Mouse (Mus musculus) olfactory bulb, adult 2 months (tissue): ENCODE measurements around the gene Ndufs6. TPM values are rescaled to one million over a fixed set of nuclear protein-coding genes. Genes with fewer than 3 reads are reported as not detected.

ENCODE experiments used
- H3K27ac ChIP-seq: fragments of 200-500 bp; 2 replicates; pipeline ENCODE4 v1.5.1; 2012; ENCODE audit warnings: low read depth, low read length; ENCODE audit not compliant: insufficient read depth
- H3K4me1 ChIP-seq: fragments of 200-500 bp; 2 replicates; pipeline ENCODE4 v1.6.1; 2012; ENCODE audit warnings: low read length; ENCODE audit not compliant: control insufficient read depth, insufficient read depth
- H3K4me3 ChIP-seq: fragments of 200-500 bp; 2 replicates; pipeline ENCODE4 v1.5.1; 2012; ENCODE audit warnings: mild to moderate bottlenecking, low read depth, low read length, moderate library complexity; ENCODE audit not compliant: insufficient read depth
- CTCF ChIP-seq: fragments of 200-500 bp; IDR thresholded peaks from 2 replicates; pipeline ENCODE4 v1.5.1; 2012; ENCODE audit warnings: low read depth, mild to moderate bottlenecking, low read length, moderate library complexity; ENCODE audit not compliant: insufficient read depth
- POLR2A ChIP-seq: fragments of 200-500 bp; IDR thresholded peaks from 2 replicates; pipeline ENCODE4 v1.6.1; 2012; ENCODE audit warnings: mild to moderate bottlenecking, low read depth, low read length, moderate library complexity; ENCODE audit not compliant: insufficient read depth
- WGBS: fragments of 180-500 bp; shearing (Covaris S2); methylation state at CpG from one replicate; pipeline ENCODE4 v1.1.7; 2018; 5-methylcytosine and 5-hydroxymethylcytosine counted together
- polyA plus RNA-seq: library from polyadenylated mRNA; stranded (reverse); fragments of >200 nt; gene quantifications from 2 replicates; pipeline ENCODE4 v1.2.4, GENCODE M21; 2012; ENCODE audit warnings: low replicate concordance; ENCODE audit not compliant: missing spikeins, insufficient read depth, insufficient read length

Ndufs6 gene
- polyA plus RNA-seq, 1 experiment = not detected

DNA sequence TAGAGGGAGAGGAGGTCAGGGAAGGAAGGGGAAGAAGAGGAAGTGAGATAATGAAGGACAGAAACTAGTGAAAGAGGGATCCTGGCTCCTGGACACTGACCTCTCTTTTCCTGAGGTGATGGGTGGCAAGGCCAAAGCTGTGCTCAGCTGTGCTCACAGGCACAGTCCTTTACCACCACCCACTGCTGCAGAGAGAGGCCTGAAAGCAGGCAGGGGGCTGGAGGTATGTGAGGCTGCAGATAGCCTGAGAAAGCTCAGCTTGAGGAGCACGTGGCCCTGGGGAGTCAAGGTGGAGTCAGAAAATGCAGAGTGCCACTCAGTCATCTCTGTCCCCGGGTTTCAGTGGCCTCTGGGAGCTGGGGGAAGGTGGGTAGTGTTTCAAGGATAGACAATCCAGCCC lies 37.2 kb downstream of the Ndufs6 start:
- TF ChIP-seq POLR2A = no peak
- no peak for TF ChIP-seq CTCF
- 45% methylated on average over 2 of the region's 2 CpGs for WGBS

DNA sequence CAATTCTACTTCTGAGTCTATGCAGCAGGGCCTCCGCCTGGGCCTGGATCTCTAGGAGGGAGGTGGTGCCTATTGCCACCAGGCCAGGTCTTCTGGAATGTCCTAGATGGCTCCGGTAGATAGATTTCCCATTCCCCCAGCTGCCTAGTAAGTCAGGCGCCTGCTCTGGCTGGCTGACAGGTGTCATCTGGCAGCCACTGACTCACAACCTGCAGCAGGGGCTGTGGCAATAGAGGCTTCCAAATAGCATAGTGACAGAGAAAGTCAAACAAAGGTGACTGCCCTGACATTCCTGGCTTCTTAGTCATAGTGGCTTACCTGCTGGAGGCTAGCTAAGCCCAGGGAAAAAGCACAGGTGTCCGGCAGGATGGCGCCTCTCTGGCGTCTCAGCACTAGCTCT lies 38.1 kb downstream of the Ndufs6 start:
- Histone ChIP-seq H3K4me1 (no peaks in the 10 kb centered on the region), H3K4me3 (no peak overlapping the region), H3K27ac (no peak overlapping the region)
- 91% methylated on average over 6 of the region's 6 CpGs for WGBS
- TF ChIP-seq POLR2A (no peak), CTCF (no peak)

More for the DNA sequence above, 37.2 kb downstream of the Ndufs6 start:
- Histone ChIP-seq H3K27ac (no peak overlapping the region), H3K4me3 (no peak overlapping the region), H3K4me1 (no peaks in the 10 kb centered on the region)

DNA sequence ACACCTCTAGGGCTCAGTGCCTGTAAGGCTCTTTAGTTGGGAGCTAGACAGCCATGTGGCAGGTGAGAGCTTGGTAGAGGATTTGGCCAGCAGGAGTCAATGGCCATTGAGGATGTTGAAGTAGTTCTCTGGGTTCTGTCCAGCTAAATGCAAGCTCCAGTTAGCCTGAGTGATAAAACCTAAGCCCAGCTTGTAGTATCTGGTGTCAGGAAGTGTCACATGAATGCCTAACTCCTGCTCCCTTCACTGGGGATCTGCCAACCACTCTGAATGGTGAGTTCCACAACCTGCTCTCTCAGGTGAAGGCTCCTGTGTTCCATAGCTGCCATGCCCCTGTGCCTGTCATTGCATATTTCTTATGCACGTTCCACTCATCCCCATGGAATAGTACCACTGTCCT lies 44.8 kb downstream of the Ndufs6 start:
- Histone ChIP-seq H3K4me3 (no peak overlapping the region), H3K4me1 (no peaks in the 10 kb centered on the region), H3K27ac (no peak overlapping the region)
- 100% methylated on average over 1 of the region's 1 CpGs for WGBS
- TF ChIP-seq POLR2A (no peak), CTCF (no peak)

DNA sequence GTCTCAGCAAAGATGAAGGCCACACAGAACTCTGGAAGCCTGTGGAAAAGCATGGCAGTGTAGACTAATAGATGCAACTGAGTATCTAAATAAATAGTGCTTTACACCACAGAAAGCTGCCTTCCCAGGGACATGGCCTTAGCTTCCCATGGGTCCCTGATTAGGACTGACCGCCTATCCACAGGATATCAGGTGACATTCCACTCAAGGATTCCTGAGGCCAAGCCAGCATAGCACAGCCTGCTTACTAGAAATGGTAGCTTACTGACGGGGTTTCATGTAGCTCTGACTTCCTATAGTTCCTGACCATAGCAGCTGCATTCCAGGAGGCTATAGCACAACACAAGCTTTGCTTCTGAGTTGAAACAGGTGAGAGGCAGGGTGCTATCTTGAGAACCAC lies 45.9 kb downstream of the Ndufs6 start:
- TF ChIP-seq CTCF (no peak), POLR2A (no peak)
- no peaks in the 10 kb centered on the region for H3K4me1 ChIP-seq
- H3K27ac ChIP-seq = no peak overlapping the region
- 93% methylated on average over 2 of the region's 2 CpGs for WGBS
- H3K4me3 ChIP-seq = no peak overlapping the region

DNA sequence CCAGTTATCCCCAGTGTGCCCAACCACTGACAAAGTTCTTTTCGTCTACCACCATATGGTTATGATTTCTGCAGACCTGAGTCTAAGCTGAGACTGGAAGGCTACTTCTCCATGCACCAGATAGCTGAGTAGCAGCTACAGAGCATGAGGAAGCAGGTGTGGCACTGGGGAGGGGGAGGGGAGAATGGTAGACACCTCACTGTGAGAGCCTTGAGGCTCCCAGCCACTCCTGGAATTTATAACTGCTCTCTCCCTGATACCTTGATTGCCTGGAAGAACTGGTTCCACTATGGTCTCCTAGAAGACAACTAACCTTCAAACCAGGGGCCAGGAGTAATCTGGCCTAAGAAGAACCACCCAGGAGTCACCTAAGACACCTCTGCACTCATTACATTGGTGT lies 49.1 kb downstream of the Ndufs6 start:
- Histone ChIP-seq H3K4me1 (no peaks in the 10 kb centered on the region), H3K27ac (no peak overlapping the region), H3K4me3 (no peak overlapping the region)
- 79% methylated on average over 1 of the region's 1 CpGs for WGBS
- TF ChIP-seq CTCF (no peak), POLR2A (no peak)

DNA sequence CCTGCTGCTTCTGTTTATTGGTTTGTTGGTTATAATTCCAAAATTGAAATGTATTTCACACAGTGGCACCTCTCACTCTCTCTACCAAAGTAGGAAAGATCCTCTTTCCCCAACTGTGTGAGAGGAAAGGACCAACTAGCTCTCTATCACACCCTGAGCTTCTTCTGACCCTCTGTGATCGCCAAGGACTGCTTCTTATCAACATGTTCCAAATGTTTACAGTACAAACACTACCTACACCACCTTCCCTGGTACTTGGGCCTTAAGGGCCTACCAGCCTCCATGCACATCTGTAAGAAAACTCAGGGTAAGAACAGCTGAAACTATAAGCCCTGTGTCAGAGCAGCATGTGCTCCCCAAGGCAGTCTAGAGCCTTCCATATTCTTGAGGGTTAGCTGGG lies 50.5 kb downstream of the Ndufs6 start:
- no peak overlapping the region for H3K27ac ChIP-seq
- WGBS = 77% methylated on average over 1 of the region's 1 CpGs
- TF ChIP-seq CTCF (no peak), POLR2A (no peak)
- no peaks in the 10 kb centered on the region for H3K4me1 ChIP-seq
- H3K4me3 ChIP-seq = no peak overlapping the region

DNA sequence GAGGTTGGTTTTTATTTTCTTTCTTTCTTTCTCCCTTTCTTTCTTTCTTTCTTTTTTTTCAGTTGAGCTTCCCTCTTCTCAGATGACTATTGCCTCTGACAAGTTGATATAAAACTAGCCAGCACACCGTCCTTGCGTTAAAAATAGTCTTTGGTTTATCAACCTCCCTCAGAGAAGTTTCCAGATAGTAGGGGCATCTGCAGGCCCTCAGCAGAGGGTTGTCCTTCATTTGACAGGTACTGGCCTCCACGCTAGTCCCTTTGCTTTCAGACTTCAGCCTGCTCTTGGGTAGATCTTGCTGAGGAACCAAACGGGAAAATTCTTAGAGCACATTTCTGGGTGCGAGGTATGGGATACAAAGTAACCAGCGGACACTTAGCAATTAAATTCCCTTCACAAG lies 51.0 kb downstream of the Ndufs6 start:
- 92% methylated on average over 6 of the region's 6 CpGs for WGBS
- no peak for TF ChIP-seq POLR2A
- no peak for TF ChIP-seq CTCF
- H3K4me1 ChIP-seq = no peaks in the 10 kb centered on the region
- H3K27ac ChIP-seq = no peak overlapping the region
- H3K4me3 ChIP-seq = no peak overlapping the region

DNA sequence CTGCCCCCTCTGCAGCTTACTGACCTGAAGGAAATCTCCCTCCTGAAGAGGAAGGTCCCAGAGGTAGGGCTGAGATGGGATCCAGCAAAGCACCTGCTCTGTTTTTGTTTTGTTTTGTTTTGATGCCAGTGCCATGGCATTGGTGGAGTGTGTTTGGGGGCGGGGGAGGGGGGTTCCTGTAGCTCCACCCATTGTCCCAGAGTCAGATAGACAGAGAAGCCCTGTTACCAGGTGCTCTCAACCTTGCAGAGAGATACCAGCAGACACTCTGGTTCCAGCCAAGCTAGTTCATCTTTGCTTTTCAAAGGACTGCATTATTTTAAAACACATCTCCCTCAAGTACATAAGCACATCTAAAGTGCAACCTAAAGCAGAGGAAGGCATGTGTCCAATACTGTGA lies 54.8 kb downstream of the Ndufs6 start:
- H3K4me1 ChIP-seq = peaks cover 13% of the 10 kb centered on the region
- 20% methylated on average over 1 of the region's 1 CpGs for WGBS
- H3K27ac ChIP-seq = no peak overlapping the region
- H3K4me3 ChIP-seq = no peak overlapping the region
- TF ChIP-seq POLR2A = no peak

DNA sequence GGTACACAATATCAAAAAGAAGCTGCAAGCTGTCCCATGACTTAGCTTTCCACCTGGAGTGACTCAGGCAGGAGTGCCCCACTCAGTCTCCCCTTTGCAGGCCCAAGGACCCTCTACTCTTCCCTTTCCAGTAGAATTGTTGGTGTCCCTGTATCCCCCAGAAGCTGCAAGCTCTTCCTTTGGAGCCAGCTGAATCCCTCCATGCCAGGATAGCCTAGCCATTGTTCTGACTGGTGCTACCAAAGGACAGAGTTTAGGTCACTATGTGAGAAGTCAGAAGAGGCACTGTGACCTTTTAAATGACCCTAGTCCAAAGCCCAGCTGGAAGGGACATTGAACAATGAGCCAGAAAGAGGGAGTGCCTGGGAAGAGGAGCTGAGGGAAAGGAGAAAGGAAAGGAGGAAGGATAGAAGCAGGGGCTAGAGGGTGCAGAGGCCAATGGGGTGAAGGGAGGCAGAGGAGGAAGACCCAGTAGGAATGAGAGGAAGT lies 55.5 kb downstream of the Ndufs6 start:
- TF ChIP-seq CTCF (no peak), POLR2A (no peak)
- Histone ChIP-seq H3K4me1 (peaks cover 13% of the 10 kb centered on the region), H3K4me3 (no peak overlapping the region), H3K27ac (no peak overlapping the region)
